Mouse (Mus musculus): ENCODE measurements at regions not wholly inside any gene's neighbourhood (a gene's known extent, or its start where the extent isn't known, plus 50 kb on each side); places are given as distances from the start of the nearest gene placed in this dataset.

DNA sequence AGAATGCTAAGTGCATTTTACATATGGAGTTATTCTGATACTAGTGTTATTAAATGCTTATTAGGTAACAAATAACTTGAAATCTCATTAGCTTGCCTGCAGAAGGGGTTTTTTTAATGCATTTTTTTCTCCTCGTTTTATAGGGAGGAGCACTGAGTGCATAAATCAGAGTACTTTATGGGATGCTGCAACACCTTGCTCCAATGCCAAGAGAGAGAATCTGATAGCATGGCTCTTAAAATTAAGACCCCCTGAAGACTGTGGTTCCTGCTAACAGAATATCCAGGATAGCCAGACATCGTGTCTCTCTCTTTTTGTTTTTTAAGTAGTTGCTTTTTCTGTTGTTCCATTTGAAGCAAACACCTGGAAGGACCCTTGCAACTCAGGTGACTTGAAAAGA is 100.8 kb upstream of the Rnaseh2b start:
- no peak for ATAC-seq

DNA sequence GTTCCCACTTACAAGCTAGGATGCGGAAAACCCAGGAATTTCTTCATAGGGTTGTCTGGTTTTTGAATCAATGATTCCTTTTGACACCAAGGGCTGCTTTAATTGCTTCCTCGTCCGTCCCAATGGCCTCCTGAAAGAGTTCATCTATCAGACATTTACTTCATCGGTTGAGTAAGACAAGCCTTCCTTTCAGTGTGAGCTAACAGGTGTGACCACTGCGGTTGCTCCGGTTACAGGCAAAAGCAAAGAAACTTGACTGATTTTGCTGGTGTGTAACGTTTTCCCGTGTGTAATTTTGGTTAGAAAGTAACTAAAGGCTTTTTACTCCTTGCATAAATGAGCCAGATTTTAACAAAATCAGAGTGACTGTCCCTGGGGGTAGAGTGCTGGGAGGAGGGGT is 99.6 kb upstream of the Rnaseh2b start:
- ATAC-seq: no peak

DNA sequence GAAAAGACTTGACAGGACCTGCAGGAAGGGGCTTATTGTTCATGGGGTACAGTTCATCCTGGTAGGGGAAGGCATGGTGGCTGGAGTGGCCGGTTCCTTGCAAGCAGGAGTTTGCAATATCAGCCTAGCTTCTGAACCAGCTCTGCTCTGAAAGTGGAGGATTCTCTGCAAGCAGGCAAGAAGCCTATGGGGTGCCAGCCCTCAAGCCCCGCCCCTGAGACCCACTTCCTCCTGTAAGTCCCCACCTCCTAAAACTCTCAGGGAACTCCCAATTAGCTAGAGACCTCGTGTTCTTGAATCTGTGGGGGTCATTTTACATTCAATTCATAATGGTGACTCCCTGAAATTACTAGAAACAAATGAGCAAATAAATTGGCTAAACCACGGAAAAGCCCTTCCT is 99.0 kb upstream of the Rnaseh2b start:
- ATAC-seq: no peak

DNA sequence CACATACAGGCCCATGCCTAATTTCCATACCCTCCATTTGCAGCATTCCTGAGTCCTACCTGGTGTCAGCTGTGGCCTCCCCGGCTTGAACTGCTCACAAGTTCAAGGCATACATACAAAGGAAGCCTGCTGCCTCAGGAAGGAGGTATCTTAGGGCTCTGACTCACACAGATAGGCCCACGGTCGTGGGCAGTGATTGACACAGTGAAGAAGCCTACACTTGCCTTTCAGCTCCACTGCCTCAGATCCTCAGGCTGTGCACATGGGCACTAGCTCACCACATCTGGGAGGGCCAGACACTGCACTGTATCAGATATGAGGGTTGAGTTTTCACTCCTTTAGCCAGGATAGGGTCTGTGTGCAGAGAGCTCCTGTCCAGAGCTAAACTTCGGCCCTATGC is 95.6 kb upstream of the Rnaseh2b start:
- ATAC-seq: no peak

DNA sequence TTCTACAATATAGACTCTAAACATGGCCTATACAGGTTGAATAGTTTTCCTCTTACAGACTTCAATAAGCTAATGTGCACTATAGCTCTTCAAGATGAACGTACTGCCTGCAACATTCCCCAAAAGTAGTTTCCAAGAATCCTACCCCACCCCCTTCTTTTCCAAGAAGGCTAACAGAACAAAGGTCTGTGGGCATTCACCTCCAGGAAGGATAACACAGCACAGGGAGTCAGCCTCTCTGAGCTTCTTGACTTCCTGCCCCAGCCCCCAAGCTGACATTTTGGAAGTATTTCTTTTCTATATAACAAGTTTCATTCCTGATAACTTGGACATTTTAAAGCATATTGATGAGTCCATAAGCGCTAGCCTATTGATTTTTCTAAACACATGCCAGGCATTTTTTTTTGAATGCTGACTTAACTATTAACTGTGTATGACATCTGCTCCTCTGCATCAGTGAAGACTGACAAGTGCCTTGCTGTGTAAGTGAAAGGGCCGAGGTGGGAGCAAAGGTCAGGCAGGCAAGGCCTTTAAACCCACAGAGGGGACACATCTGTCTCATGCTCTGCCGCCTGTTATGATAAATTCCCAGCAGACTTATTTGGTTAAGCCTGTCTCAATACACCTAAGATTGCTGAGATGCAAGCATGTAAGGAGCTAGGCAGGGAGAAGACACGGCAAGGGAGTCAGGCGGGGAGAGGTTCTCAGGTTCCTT is 93.8 kb upstream of the Rnaseh2b start:
- no peak for ATAC-seq

DNA sequence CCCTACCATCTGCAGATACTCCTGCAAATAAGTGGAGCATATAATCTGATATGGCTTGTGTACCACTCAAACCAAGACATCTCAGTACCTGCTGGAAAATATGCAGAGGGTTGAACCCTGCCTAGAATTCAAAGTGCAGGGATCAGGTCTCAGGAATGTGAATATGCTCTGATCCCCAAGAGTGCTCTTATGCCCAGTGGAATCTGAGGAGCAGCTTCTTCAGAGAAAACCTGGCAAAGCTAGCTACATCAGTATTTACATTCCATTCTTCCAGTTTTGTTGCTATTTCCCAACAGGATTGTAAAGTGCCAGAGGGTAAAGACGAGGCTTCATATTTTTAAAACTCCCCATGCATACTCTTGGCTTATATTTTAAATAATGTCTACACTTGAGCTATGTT is 77.3 kb upstream of the Rnaseh2b start:
- no peak for ATAC-seq

DNA sequence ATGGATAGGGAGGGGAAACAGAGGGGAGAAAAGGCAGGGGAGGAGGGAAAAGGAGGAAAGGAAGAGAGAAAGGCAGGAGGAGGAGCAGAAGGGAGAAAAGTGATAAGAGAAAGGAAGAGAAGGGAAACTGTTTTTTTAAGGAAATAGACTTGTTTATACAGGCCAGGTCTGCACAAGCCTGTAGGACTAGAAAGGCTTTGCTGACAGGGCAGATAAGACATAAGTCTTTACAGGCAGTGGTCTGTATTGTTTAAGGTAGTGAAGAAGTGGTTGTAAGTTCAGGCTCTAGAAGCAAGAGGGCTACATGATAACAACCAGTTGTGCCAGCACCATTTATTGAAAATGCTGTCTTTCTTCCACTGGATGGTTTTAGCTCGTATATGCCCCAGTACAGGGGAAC is 75.4 kb upstream of the Rnaseh2b start:
- no peak for ATAC-seq

DNA sequence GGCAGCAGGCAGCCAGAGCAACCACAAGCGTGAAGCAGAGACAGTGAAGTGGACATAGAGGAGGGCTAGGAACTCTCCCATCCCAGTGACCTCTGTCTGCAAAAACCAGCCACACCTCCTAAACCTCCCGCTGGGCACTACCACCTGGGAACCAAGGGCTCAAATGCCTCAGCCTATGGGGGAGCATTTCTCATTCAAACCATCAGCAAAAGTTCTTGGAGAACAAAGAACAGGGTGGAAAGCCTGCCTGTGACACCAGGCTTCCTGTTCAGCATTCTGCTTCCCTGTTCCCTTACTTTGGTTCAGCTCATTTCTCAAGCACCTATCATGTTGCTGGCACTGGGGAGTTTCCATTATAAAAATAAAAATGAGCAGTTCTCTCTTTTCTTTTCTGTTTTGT is 74.4 kb upstream of the Rnaseh2b start:
- no peak for ATAC-seq

DNA sequence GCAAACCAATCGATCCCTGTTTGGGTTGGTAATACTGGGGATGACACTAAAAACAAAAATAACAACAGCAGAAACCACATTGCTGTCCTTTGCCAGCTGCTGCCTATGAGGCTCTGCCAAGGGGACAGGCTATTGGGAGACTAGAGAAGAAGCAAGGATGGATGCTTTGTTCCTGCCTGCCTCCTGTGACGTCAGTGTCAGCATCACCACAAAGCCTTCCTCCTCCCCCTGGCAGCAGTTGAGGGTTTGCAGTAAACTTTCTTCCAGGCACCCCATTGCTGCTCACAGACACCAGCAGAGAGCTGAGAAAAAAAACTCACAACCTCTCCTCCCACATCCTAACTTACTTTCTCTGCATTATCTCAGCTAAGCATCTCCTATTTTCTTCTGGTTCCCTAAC is 73.7 kb upstream of the Rnaseh2b start:
- ATAC-seq: no peak

DNA sequence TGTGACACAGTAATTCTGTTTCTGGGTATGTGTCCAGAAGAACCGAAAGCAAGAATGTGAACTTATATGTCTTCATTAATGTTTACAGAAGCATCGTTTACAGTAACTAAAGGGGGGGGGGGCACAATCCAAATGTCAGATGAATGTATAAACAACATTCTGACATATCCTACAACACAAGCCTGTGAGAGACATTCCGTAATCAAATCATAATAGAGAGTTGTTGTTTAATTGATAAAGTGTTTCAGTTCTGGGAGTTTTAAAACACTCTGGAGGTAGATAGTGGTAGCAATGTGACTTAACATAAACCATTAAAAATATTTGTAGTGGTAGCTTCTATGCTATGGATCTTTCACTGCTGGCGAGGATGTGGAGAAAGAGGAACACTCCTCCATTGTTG is 71.6 kb upstream of the Rnaseh2b start:
- no peak for ATAC-seq
